Mouse (Mus musculus): ENCODE results near the gene Mbd3.

DNA sequence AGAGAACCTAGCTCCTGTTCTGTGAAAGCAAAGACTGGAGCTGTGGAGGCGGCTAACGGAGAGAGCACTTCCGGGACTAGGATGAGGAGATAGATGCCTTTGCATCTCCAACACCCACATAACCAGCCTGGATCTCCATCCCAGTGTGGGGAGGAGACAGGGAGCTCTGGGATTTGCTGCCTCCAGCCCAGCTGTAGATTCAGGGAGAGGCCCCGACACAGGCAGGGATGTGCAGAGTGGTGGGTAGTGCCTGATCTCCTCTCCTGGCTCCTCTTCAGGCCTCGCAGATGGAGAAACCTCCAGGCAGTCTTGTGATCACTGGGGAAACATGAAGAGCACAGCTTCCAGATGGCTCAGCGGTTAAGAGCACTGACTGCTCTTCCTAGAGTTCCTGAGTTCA lies 26.6 kb downstream of the Mbd3 start:
- TF ChIP-seq CTCF (IDR thresholded peaks at IDR 0.05; ENCODE audit: insufficient read depth, low read length): no peak
- no peak for TF ChIP-seq POLR2A (IDR thresholded peaks at IDR 0.05; ENCODE audit: borderline replicate concordance, extremely low read depth, low read depth, low read length)

Measured in lung, adult 2 months (tissue).